Mouse (Mus musculus): ENCODE data around the gene Dgkz.

Gene Dgkz

GRCm38 (mm10) chr2:91934016-91934415 lies 41.6 kb downstream of the Dgkz start:
- DNase-seq = no peak

DNA sequence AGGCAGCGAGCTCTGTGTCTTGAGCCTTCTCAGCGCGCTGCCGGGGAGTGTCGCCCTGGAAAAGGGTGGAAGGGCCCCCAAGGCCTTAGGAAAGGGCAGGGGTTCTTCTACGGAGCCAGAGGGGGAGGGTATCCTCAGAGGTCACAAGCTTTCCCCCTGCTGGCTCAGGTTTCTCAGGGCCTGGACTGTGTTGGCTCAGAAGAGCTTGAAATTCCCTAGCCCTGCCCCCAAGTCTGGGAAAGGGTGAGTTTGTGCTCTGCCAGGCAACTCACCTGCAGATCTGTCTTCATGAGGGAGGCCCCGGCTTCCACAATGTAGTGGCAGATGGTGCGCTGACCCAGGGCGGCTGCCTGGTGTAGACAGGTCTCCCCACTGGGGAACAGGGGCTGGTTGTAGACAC lies 42.2 kb downstream of the Dgkz start:
- DNase-seq = no peak

GRCm38 (mm10) chr2:91932737-91933350 lies 42.8 kb downstream of the Dgkz start:
- DNase-seq = no peak

DNA sequence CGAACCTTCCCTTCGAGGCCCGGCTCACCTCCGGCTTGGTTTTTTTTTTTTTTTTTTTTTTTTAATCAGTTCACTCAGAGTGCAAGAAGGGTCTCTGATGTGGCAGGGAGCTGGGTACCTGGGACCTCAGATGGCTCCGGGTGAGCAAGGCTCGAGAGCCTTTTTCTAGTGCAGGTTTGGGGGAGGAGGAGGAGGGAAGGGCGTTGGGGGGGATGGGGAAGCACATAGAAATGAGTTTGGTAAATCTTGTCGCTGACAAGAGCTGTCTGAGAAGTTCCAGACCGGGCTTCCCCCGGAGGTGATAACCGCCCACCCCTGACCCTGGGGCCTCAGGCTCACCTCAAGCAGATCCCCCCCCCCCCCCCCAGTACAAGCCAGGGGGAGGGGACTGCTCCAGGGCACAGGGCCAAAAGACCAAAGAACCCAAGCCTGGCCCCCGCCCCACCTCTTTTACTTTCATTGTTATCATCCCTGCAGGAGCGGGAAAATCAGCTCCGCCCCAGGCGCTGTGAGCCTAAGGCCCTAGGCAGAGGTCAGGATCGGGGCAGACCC lies 43.4 kb downstream of the Dgkz start, which contains the start of gene Mdk:
TSS of gene Mdk (minus strand) at position 138 of the 552 bp plus-strand sequence.
- no peak for DNase-seq

GRCm38 (mm10) chr2:91931328-91932159 lies 44.1 kb downstream of the Dgkz start:
- no peak for DNase-seq

DNA sequence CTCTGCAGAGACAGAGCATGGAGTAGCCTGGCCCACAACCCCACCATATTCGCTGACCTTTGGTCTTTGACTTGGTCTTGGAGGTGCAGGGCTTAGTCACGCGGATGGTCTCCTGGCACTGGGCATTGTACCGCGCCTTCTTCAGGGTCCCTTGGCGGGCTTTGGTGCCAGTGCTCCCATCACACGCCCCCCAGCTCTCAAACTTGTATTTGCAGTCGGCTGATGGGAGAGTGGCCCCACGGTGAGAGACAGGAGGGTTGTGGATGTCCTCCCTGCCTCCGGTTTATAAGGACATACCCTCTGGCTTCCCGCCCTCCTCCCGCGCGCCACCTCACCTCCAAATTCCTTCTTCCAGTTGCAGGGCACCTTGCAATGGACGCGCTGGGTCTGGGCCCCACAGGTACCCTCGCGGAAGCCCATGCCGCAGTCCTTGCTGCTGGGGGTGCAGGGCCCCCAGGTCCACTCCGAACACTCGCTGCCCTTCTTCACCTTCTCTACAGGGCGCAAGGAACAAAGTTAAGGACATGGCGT lies 44.8 kb downstream of the Dgkz start:
- no peak for DNase-seq

- peak in 1 of 2 experiments; percentile 39 for DNase-seq
These were observed 45.7 kb downstream of the Dgkz start for GRCm38 (mm10) chr2:91929936-91930335.

- no peak for DNase-seq
These were observed 46.2 kb downstream of the Dgkz start for GRCm38 (mm10) chr2:91929455-91929854.

- no peak for DNase-seq
These were observed 46.9 kb downstream of the Dgkz start for GRCm38 (mm10) chr2:91928534-91929350.

DNA sequence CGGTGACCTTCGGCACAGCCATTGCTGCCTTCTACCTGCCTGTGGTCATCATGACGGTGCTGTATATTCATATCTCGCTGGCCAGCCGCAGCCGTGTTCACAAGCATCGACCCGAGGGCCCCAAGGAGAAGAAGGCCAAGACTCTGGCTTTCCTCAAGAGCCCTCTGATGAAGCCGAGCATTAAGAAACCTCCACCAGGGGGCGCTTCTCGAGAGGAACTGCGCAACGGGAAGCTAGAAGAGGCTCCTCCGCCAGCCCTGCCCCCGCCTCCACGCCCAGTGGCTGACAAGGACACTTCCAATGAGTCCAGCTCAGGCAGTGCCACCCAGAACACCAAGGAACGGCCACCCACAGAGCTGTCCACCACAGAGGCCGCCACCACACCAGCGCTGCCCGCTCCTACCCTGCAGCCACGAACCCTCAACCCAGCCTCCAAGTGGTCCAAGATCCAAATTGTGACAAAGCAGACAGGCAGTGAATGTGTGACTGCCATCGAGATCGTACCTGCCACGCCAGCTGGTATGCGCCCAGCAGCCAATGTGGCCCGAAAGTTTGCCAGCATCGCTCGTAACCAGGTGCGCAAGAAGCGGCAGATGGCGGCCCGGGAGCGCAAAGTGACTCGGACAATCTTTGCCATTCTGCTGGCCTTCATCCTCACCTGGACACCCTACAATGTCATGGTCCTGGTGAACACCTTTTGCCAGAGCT lies 47.7 kb downstream of the Dgkz start:
- peak; percentile 52 to 77 for DNase-seq

DNA sequence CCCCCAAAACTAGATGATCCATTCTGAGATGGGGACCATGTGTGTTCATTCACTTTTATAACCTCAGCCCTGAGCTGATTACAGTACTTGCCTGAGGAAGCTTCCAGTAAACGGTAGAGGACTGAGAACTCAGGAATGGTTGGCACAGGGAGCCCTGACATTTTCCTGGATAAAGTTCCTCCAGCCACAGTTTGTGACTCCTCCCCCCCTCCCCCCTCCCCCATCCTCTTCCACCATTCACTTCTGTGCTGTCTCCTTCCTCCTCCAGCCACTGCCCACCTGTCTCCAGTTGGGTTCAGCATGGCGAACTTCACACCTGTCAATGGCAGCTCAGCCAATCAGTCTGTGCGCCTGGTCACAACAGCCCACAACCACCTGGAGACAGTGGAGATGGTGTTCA lies 48.7 kb downstream of the Dgkz start, which contains the start of gene Chrm4:
TSS of gene Chrm4 (plus strand) at position 301 of the 400 bp plus-strand sequence.
- DNase-seq = no peak

GRCm38 (mm10) chr2:91925442-91925841 lies 50.2 kb downstream of the Dgkz start:
- no peak for DNase-seq

- DNase-seq = no peak
These were observed 50.9 kb downstream of the Dgkz start for GRCm38 (mm10) chr2:91924726-91925125.

DNA sequence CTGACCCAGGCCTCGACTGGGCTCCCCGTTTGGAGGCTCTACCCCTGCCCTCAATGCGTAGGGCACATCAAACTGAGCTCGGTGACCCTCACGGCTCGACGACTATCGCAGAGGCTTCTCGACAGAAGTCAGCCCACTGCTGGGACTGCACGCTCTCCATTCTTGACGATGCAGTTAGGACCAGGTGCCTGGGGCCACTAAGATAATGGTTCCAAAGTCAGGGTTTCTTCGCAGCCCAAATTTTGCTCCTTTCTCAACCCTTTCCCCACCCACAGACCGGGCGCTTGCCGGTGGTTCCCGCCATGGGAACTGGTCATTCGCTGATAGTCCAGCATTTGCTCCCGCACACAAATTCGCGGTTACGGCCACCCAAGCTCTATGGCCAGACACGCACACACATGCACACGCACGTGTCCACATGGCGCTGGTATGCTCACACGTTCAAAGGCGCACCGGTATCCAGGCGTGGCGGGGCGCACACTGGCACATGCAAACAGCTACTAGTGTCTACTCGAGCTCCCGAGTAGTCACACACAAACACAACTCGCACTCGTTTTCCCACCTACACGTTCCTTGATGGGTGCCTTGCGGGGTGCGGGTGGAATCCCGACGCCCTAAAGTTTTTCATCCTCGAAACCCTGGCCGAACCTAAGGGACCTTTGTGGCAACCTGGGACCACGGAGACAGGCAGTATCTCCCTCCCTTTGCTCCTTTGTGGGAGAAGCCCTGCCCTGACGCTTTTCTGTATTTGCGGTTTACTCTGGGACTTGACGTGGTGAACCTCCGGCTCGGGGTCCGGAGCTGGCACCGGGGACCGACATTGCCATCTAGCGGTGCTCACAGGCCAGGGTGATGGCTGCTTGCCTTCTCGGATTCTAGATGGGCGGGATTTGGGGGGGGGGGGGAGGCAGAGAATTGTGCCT lies 52.0 kb downstream of the Dgkz start:
- peak in 1 of 2 experiments; percentile 65 for DNase-seq

GRCm38 (mm10) chr2:91922586-91923414 lies 52.9 kb downstream of the Dgkz start:
- DNase-seq = no peak

DNA sequence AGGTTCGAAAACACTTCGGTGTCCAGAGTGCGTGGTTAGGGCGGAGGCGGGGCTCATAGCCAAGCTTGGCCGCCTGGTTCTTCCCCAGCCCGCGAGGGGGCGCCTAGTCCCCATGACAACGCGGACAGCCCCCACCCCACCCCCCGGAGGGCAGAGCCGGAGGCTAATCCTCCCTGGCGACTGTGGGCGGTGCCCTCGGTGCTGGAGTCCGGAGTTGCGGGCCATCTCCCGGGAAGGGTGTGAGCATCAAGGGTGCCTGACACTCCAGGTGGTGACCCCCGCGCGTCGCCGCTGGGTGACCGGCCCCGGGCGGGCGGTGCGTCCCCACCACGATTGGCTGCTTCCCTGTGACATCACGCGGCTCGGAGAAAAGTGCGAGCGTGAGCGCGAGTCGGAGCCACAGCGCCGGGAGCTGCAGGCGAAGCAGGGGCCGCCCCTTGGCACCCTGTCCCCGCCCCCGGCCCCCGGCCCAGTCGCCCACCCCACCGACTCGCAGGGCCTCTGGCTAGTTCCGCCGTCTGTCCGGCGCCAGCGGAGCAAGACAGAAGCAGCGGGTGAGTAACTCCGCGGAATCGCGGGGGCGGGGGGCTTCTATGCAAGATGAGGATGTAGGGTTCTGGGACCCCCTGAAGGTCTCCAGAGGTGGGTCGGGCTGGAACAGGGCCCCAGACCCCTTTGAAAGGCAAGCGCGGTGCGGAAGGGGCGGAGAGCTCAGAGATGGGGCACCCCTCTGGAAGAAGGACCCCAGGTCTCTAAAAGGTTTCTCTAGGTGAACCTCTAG lies 53.7 kb downstream of the Dgkz start:
- DNase-seq = peak in 1 of 2 experiments; percentile 42

DNA sequence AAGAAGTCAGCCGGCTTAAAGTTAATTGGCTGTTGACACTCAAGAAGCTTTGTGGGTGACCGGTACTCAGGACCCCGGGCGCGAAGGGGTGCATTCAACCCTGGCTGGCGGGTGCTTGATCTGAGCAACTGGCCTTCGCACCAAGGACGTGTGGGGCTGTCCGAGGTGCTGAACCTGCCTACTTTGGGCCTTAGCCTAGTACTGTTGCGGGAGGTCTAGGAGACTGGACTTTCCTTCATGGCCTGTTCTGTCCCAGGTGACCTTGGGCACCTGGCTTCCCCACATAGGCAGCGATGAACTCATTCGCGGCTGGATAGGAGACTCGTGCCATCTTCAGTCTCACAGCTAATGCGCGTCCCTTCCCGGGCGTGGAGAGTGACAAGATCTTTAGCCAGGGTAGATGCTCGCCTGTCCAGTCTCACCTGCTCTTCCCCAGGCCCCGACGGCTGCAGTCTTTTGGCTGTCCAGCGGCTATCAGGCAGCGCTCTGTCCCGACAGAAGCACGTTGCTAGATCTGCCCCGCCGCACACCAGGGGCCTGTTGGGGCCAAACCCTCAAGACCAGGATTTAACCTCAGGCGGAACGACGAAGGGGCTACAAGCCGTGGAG lies 54.4 kb downstream of the Dgkz start:
- peak in 1 of 2 experiments; percentile 60 for DNase-seq

- no peak for DNase-seq
These were observed 55.5 kb downstream of the Dgkz start for GRCm38 (mm10) chr2:91920130-91920529.

DNA sequence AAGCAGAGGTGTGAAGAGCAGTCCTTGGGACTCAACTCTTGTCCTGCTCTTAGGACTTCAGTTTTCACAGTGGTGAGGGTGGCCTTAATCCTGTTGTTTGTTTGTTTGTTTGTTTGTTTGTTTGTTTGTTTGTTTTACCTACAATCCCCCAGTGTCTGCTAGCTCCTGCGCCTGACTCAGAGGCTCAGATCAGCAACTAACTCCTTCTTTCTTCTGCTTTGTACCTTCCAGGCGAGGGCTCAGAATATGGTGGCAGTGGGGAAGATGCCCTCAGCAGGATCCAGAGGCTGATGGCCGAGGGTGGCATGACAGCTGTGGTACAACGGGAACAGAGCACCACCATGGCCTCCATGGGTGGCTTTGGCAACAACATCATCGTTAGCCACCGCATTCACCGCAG lies 58.6 kb downstream of the Dgkz start:
- no peak for DNase-seq

All from spleen, adult 18-20 months (tissue).